Mouse (Mus musculus): ENCODE data around the gene Btbd9. TPM values are rescaled to one million over a fixed set of nuclear protein-coding genes. Genes with fewer than 3 reads are reported as not detected.

Gene Btbd9
- polyA plus RNA-seq, 1 experiment from 2014 or later, result 59.7 TPM

DNA sequence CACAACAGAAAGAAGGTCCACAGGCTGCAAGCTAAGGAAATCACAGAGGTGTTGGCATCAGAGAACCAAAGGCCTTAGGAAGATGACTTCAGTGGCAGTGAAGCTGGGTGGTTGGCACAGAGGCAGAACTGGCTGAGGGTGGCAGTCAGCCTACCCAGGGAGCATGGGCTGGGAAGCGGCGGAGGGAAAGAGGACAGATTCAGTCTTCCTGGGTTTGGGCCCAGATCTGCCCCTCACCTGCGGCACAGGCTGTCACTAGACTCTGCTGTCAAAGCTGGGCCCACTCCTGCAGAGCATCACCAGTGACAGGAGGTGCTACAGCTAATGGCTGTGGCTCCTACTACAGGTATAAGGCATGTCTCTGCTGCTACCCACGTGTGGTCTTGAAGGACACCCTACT lies 333.6 kb downstream of the Btbd9 start:
- Histone ChIP-seq H3K27me3 (ENCODE audit: control insufficient read depth, insufficient read depth, low read length) (no peaks in the 10 kb centered on the region), H3K4me3 (ENCODE audit: low read depth, low read length) (no peak overlapping the region), H3K36me3 (ENCODE audit: control insufficient read depth, insufficient read depth, low read length) (no peaks in the 10 kb centered on the region), H3K4me2 (no peak overlapping the region), H3K9ac (ENCODE audit: low read length) (no peak overlapping the region), H3K27ac (ENCODE audit: low read depth, low read length) (no peak overlapping the region), H3K9me3 (ENCODE audit: control insufficient read depth, low read length) (no peaks in the 10 kb centered on the region), H3K4me1 (ENCODE audit: control insufficient read depth, insufficient read depth, low read length) (peaks cover 9% of the 10 kb centered on the region)
- no peak for ATAC-seq (ENCODE audit: low FRiP score)
- 92% methylated on average over 4 of the region's 4 CpGs for WGBS
- no peak for DNase-seq (ENCODE audit: low spot score, missing footprints)

GRCm38 (mm10) chr17:30241720-30242322 lies 334.5 kb downstream of the Btbd9 start:
- no peak overlapping the region for H3K9ac ChIP-seq (ENCODE audit: low read length)
- no peaks in the 10 kb centered on the region for H3K36me3 ChIP-seq (ENCODE audit: control insufficient read depth, insufficient read depth, low read length)
- peaks cover 9% of the 10 kb centered on the region for H3K4me1 ChIP-seq (ENCODE audit: control insufficient read depth, insufficient read depth, low read length)
- H3K27me3 ChIP-seq (ENCODE audit: control insufficient read depth, insufficient read depth, low read length), result no peaks in the 10 kb centered on the region
- H3K27ac ChIP-seq (ENCODE audit: low read depth, low read length), result no peak overlapping the region
- DNase-seq (ENCODE audit: low spot score, missing footprints) (no peak), ATAC-seq (ENCODE audit: low FRiP score) (no peak)
- no peak overlapping the region for H3K4me3 ChIP-seq (ENCODE audit: low read depth, low read length)
- no peak overlapping the region for H3K4me2 ChIP-seq
- no peaks in the 10 kb centered on the region for H3K9me3 ChIP-seq (ENCODE audit: control insufficient read depth, low read length)
- WGBS, result 74% methylated on average over 17 of the region's 17 CpGs

DNA sequence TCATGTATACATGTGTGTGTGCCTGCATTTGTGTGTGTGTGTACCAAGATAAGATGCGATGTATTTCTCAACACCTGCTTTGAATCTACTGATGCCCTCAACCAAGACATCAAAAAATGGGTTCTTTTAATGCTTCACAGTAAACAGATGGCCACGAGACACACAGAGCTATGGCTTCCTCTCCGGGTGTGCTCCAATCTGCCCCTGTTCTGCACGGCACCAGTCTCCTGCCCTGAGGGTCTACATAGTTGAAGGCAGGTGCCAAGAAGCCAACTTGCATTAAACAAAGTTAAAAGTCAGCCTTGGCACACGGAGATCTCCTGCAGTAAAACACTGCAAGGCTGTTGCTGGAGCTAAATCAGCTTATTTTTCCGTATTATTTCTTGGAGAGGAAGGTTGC lies 335.2 kb downstream of the Btbd9 start:
- Histone ChIP-seq H3K4me2 (no peak overlapping the region), H3K27me3 (ENCODE audit: control insufficient read depth, insufficient read depth, low read length) (no peaks in the 10 kb centered on the region), H3K9me3 (ENCODE audit: control insufficient read depth, low read length) (no peaks in the 10 kb centered on the region), H3K9ac (ENCODE audit: low read length) (no peak overlapping the region), H3K36me3 (ENCODE audit: control insufficient read depth, insufficient read depth, low read length) (no peaks in the 10 kb centered on the region), H3K27ac (ENCODE audit: low read depth, low read length) (no peak overlapping the region), H3K4me3 (ENCODE audit: low read depth, low read length) (no peak overlapping the region), H3K4me1 (ENCODE audit: control insufficient read depth, insufficient read depth, low read length) (peaks cover 9% of the 10 kb centered on the region)
- ATAC-seq (ENCODE audit: low FRiP score) (no peak), DNase-seq (ENCODE audit: low spot score, missing footprints) (no peak)
- 90% methylated on average over 6 of the region's 6 CpGs for WGBS

- 87% methylated on average over 4 of the region's 4 CpGs for WGBS
- no peak overlapping the region for H3K4me3 ChIP-seq (ENCODE audit: low read depth, low read length)
- peaks cover 9% of the 10 kb centered on the region for H3K4me1 ChIP-seq (ENCODE audit: control insufficient read depth, insufficient read depth, low read length)
- ATAC-seq (ENCODE audit: low FRiP score), result no peak
- no peak for DNase-seq (ENCODE audit: low spot score, missing footprints)
- H3K9ac ChIP-seq (ENCODE audit: low read length), result no peak overlapping the region
- no peaks in the 10 kb centered on the region for H3K27me3 ChIP-seq (ENCODE audit: control insufficient read depth, insufficient read depth, low read length)
- H3K9me3 ChIP-seq (ENCODE audit: control insufficient read depth, low read length), result no peaks in the 10 kb centered on the region
- H3K36me3 ChIP-seq (ENCODE audit: control insufficient read depth, insufficient read depth, low read length), result no peaks in the 10 kb centered on the region
- H3K4me2 ChIP-seq, result no peak overlapping the region
- no peak overlapping the region for H3K27ac ChIP-seq (ENCODE audit: low read depth, low read length)
Observed at GRCm38 (mm10) chr17:30240659-30241058, 335.6 kb downstream of the Btbd9 start.

- Histone ChIP-seq H3K4me3 (ENCODE audit: low read depth, low read length) (no peak overlapping the region), H3K9me3 (ENCODE audit: control insufficient read depth, low read length) (no peaks in the 10 kb centered on the region), H3K36me3 (ENCODE audit: control insufficient read depth, insufficient read depth, low read length) (no peaks in the 10 kb centered on the region), H3K27ac (ENCODE audit: low read depth, low read length) (no peak overlapping the region), H3K27me3 (ENCODE audit: control insufficient read depth, insufficient read depth, low read length) (no peaks in the 10 kb centered on the region), H3K9ac (ENCODE audit: low read length) (no peak overlapping the region), H3K4me1 (ENCODE audit: control insufficient read depth, insufficient read depth, low read length) (peaks cover 5% of the 10 kb centered on the region), H3K4me2 (no peak overlapping the region)
- DNase-seq (ENCODE audit: low spot score, missing footprints) (no peak), ATAC-seq (ENCODE audit: low FRiP score) (no peak)
- 89% methylated on average over 5 of the region's 5 CpGs for WGBS
Observed at GRCm38 (mm10) chr17:30239458-30239857, 336.8 kb downstream of the Btbd9 start.

GRCm38 (mm10) chr17:30237600-30237999 lies 338.7 kb downstream of the Btbd9 start:
- ATAC-seq (ENCODE audit: low FRiP score) (no peak), DNase-seq (ENCODE audit: low spot score, missing footprints) (no peak)
- Histone ChIP-seq H3K36me3 (ENCODE audit: control insufficient read depth, insufficient read depth, low read length) (no peaks in the 10 kb centered on the region), H3K9me3 (ENCODE audit: control insufficient read depth, low read length) (no peaks in the 10 kb centered on the region), H3K27me3 (ENCODE audit: control insufficient read depth, insufficient read depth, low read length) (no peaks in the 10 kb centered on the region), H3K4me1 (ENCODE audit: control insufficient read depth, insufficient read depth, low read length) (peaks cover 4% of the 10 kb centered on the region), H3K9ac (ENCODE audit: low read length) (no peak overlapping the region), H3K27ac (ENCODE audit: low read depth, low read length) (no peak overlapping the region), H3K4me3 (ENCODE audit: low read depth, low read length) (no peak overlapping the region), H3K4me2 (no peak overlapping the region)
- WGBS, result 88% methylated on average over 7 of the region's 7 CpGs

- WGBS, result 76% methylated on average over 6 of the region's 6 CpGs
- Histone ChIP-seq H3K36me3 (ENCODE audit: control insufficient read depth, insufficient read depth, low read length) (no peaks in the 10 kb centered on the region), H3K9me3 (ENCODE audit: control insufficient read depth, low read length) (no peaks in the 10 kb centered on the region), H3K27me3 (ENCODE audit: control insufficient read depth, insufficient read depth, low read length) (no peaks in the 10 kb centered on the region), H3K4me2 (no peak overlapping the region), H3K4me1 (ENCODE audit: control insufficient read depth, insufficient read depth, low read length) (0 out of 2 replicates have a peak, but pooled peaks cover 2% of the 10 kb centered on the region), H3K4me3 (ENCODE audit: low read depth, low read length) (no peak overlapping the region), H3K27ac (ENCODE audit: low read depth, low read length) (no peak overlapping the region), H3K9ac (ENCODE audit: low read length) (no peak overlapping the region)
- DNase-seq (ENCODE audit: low spot score, missing footprints) (no peak), ATAC-seq (ENCODE audit: low FRiP score) (no peak)
Observed at GRCm38 (mm10) chr17:30236611-30237010, 339.7 kb downstream of the Btbd9 start.

GRCm38 (mm10) chr17:30235380-30235779 lies 340.9 kb downstream of the Btbd9 start:
- Histone ChIP-seq H3K9me3 (ENCODE audit: control insufficient read depth, low read length) (no peaks in the 10 kb centered on the region), H3K4me1 (ENCODE audit: control insufficient read depth, insufficient read depth, low read length) (0 out of 2 replicates have a peak, but pooled peaks cover 2% of the 10 kb centered on the region), H3K4me3 (ENCODE audit: low read depth, low read length) (no peak overlapping the region), H3K27ac (ENCODE audit: low read depth, low read length) (no peak overlapping the region), H3K36me3 (ENCODE audit: control insufficient read depth, insufficient read depth, low read length) (no peaks in the 10 kb centered on the region), H3K27me3 (ENCODE audit: control insufficient read depth, insufficient read depth, low read length) (no peaks in the 10 kb centered on the region), H3K4me2 (no peak overlapping the region), H3K9ac (ENCODE audit: low read length) (no peak overlapping the region)
- 81% methylated on average over 4 of the region's 4 CpGs for WGBS
- ATAC-seq (ENCODE audit: low FRiP score) (no peak), DNase-seq (ENCODE audit: low spot score, missing footprints) (no peak)

DNA sequence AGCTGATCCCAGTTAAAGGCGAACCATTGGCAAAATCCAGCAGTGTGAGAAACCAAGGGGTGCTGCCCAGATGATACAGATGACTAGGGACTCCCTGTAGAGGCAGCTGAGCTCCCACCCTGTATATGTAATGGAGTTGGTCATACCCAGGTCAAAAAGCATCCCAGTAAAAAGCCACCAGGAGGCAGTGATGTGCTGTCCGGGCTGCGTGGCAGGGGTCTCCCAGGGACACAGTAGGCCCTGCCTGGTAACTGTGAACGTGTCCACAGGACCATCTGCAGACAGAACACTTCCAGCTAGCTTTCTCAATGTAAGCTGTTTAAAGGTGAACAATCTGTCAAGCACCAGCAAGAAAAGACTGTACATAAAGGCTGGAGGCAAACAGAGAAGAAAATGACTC lies 343.6 kb downstream of the Btbd9 start:
- Histone ChIP-seq H3K27ac (ENCODE audit: low read depth, low read length) (no peak overlapping the region), H3K36me3 (ENCODE audit: control insufficient read depth, insufficient read depth, low read length) (no peaks in the 10 kb centered on the region), H3K4me1 (ENCODE audit: control insufficient read depth, insufficient read depth, low read length) (0 out of 2 replicates have a peak, but pooled peaks cover 2% of the 10 kb centered on the region), H3K4me2 (no peak overlapping the region), H3K9ac (ENCODE audit: low read length) (no peak overlapping the region), H3K9me3 (ENCODE audit: control insufficient read depth, low read length) (no peaks in the 10 kb centered on the region), H3K4me3 (ENCODE audit: low read depth, low read length) (no peak overlapping the region), H3K27me3 (ENCODE audit: control insufficient read depth, insufficient read depth, low read length) (no peaks in the 10 kb centered on the region)
- 43% methylated on average over 4 of the region's 4 CpGs for WGBS
- peak; percentile 62; the same call in 1 of the 2 replicates for ATAC-seq (ENCODE audit: low FRiP score)
- peak; percentile 92 for DNase-seq (ENCODE audit: low spot score, missing footprints)

All from midbrain, embryonic 11.5 days (tissue).